Mouse (Mus musculus) cerebellum, postnatal 14 days (tissue): ENCODE measurements at regions not wholly inside any gene's neighbourhood (a gene's known extent, or its start where the extent isn't known, plus 50 kb on each side); places are given as distances from the start of the nearest gene placed in this dataset.
A peak's percentile ranks its signal among the peaks of the same experiment; 100 is the strongest.

Experiments
- DNase-seq, 2 experiments: peaks; one replicate each; pipeline ENCODE4 v3.0.0; 2021; ENCODE audit warnings: mixed read lengths in 2 of 2

DNA sequence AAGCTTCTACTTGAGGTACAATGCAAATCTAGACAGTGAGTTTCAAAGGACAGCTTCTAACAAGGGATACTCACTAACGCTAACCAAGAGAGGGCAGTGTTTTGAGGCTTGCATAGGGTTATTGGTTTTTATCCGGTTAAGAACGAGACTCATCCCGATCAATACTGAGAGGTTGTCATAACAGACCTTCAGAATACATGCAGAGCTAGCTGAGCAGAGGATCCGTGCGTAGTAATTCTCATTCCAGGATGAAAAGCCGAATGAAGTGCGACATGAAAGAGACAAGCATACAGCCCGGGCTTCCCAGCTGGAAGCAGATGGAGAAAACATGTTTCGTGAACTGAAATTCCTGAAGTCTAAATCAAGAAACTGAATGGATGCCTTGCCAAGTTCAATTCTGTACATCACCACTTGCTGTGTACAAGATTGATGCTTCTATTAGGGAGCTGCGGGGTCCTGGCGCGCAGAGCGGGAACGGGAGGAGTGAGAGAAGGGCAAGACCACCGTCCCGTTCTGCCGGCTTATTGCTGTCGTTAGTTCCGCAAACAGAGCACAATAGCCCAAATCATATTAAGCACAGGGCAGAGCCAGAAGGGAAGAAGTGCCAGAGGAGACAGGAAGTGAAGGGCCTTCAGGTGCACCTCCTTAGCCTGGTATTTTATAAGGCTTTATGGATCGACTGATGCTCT, 65.4 kb upstream of the Tes start:
- peak; percentile 13 to 29 for DNase-seq

DNA sequence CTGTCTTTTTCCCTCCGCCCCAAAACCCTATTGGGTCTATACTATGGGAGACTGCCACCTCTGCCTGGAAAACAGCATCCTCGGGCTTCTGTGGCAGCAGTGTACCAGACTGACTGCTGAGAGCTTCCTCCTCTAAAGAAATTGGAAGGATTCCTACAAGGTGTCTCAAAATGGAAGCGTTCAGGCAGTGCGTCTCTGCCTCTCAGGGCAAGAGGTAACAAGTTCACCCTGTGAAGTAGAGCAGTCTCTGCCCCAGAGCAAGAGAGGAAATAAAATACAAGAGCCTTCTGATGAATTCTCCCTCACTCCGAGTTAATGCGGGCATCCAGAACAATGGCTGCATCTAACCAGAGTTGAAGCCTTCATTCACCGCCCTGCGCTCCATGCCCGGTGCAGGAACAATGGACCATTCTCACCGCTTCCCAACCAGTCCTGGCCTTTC, 69.4 kb upstream of the Tes start:
- DNase-seq: no peak

DNA sequence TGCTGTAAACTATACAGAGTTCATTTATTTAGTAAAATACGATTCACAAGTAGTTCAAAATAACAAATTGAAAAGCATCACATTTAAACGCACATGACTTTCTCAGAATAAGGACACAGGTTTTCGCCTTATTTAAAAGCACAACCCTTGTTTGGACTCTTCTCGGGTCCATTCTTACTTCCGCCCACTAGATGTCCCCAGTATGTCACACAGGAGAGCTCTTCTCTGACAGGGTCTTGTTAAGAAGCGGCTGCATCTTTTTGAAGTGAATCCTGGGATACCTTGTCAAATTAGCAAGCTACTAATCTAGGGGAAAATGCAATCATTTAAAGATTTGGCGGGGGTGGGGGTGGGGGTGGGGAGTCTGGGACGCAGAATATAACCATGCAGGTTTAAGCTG, 70.2 kb upstream of the Tes start:
- DNase-seq: peak; percentile 41 to 46

DNA sequence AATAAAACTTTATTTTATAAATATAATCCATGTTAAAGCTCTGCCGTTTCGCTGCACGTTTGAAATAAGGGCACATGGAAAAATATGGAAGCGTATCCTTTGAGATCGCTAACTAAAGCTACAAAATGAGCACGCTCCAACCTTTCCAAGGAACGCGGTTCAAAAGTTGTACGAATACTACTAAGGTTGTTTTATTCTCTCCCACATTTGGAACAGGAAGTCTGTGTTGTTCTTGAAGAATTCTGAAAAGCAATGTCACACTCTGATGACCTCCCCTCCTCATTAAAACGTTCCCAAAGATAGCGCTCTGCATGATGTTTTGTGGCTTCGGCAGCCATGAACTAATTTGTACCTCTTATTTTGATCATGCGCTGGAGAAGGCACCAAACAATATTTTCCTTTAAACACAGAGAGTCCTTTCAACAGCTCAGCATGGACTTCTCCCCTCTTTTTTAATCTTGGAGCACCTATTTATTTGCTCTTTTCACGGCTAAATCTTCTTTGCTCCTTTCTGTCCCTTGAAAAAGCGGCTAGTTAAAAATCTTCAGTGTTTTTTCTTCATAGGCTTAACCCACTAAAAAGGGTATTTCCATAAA, 72.9 kb upstream of the Tes start:
- no peak for DNase-seq

DNA sequence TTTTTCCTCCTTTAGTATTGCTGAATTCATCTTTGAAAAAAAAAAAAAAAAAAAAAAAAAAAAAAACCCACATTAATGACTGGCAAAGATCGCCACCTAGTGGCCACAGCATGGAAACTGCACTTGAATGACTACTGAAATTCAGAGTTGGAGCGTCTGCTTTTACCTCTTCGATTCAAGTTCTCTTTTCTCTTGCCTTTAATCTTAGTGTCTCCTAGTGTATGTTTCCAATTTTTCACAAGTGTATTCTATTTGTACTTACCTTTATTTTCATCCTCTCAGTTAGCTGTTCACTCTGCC, 79.9 kb upstream of the Tfec start:
- peak; percentile 53 to 67 for DNase-seq

DNA sequence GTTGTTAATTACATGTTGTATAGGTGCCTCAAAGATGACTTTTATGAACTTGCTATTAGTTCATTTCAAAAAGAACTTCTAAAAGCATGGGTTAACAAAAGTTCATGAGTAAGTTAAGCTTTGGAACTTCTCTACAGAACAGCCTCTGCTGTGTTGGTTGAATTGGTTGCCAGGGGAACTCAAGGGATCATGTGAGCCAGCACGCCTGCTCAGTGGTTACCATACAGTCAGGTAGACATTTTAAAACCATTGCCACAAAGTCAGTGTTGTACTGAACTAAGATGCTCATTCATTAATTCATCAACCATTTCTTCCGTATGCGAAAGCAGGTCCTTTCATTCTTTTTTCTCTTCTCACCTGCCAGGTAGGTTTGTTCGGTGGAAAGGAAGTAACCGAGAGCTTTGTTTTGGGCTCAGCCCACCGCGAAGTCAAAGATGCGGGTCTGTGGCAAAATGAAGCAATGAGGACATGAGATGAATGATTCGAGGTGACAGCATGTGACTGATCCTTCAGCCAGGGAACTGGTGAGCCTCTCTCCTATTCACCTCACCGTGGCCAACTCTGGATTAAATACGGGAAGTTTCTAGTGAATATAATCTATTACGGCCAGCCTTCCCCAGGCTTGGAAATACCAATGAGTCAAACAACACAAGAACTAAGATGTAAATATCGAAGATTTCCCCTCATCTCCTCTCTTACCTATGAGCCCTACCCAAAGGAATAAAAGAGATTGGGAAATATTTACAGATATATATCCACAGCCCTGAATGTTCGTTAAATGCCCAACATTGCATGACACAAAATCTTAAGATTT, 79.4 kb upstream of the Tfec start:
- DNase-seq: peak in 1 of 2 experiments; percentile 7

DNA sequence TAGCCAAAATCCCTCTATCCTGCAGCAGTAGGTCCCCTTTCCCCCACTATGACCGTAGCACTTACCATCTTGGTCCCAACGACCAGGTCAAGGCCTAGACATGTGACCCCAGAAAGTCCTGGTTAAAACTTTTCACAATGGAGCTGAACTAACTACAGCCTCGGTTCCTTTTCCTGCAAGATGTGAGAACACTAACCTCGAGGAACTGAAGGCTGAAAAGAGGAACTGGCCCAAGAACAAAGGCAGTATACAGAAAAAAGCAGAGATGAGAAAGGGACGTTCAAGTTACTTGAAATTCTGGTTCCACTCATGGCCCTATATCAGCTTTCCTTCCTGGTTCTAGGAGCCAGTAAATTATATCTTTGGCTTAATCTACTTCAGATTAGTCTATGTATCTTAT, 67.4 kb upstream of the Tfec start:
- no peak for DNase-seq

DNA sequence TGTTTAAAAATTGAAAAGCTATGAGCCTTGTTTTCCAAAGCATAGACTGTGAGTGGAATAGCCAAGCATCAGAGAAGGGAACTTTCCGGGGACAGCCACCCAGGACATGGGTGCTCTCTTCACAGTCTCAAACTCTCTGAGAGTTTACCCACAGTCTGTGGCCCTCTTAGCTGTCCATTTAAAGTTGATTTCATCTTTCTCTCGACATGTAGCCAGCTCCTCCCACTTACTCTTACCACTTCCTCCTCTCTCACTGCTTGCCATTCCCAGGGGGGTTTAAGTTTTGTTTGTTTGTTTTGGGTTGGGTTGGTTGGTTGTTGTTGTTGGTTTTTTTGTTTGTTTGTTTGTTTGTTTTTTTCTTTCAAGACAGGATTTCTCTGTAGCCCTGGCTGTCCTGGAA, 66.1 kb upstream of the Tfec start:
- no peak for DNase-seq

DNA sequence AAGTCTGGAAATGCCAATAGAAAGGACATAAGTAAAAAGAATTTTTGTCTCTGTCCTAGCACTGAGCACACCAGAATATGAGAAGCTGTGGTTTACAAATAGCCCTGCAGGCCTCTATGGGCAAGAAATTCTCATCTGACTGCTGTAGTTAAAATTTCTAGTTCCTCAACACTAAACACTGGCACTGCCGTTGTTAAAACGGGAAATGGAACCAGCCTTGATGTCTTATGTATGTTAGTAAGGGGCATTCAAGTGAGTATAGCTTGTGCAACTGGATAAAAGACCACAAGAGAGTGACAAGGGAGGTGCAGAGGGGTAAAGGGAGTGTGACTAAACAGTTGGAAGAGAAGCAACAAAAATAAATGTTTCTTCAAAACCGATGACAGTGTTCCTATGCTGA, 65.7 kb upstream of the Tfec start:
- no peak for DNase-seq

DNA sequence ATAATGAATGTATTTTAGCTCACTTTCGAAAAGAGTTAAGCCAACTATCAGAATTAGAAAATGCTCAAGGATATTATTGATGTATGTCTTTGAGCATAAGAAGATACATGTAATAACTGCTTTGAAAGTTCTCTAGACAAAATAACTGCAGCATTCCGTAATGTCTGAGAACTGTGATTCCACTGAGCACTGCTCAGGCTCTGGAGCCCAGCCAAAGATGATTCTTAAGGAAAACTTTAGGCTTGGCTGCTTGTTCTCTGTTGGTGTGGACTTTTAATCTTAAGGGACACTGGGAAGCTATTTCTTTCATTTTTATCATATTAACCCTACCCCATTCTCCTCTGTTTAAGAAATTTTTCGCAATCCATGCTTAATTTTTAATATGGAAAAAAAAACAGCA, 59.9 kb upstream of the Tfec start:
- DNase-seq: no peak

DNA sequence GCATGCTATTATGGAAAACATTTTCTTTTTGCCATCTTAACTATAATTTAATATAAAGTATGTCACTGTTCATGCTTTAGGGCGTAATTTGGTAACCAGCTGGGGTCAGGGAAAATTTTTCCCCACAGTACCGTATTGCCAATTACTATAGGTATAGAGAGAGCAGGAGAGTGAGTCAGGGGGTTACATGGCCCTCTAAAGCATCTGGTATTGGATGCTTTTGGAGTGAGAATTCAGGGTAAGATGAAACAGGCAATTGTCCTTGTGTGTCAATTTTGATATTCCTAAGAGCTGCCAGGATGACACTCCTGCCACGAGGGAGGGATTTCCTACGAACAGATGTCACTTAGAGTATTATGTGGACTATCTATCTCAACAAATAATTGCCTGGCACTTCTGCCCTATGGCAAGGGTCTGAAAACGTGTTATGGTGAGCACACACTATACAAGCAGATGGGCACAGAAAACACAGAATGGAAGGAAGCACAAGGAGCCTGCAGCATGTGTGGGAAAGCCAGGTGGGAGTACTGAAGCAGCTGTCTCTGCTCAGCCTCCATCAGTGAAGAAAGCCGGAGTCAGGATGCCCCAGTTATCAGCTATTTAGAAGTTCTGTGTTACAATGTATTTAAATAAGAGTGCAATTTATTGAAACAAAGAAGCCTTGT, 58.7 kb upstream of the Tfec start:
- peak; percentile 7 to 10 for DNase-seq
